Mouse (Mus musculus) bone marrow, adult 2 months (tissue): ENCODE results near the gene 1700001C19Rik.

Experiments
- CTCF ChIP-seq: fragments of 200-500 bp; IDR thresholded peaks from 2 replicates; pipeline ENCODE4 v1.5.1; 2011; ENCODE audit warnings: low read length, control low read depth; ENCODE audit not compliant: control insufficient read depth, insufficient read depth
- POLR2A ChIP-seq: fragments of 200-500 bp; IDR thresholded peaks from 2 replicates; pipeline ENCODE4 v1.6.1; 2011; ENCODE audit warnings: low read depth, mild to moderate bottlenecking, control low read depth, low read length, borderline replicate concordance; ENCODE audit not compliant: control insufficient read depth

DNA sequence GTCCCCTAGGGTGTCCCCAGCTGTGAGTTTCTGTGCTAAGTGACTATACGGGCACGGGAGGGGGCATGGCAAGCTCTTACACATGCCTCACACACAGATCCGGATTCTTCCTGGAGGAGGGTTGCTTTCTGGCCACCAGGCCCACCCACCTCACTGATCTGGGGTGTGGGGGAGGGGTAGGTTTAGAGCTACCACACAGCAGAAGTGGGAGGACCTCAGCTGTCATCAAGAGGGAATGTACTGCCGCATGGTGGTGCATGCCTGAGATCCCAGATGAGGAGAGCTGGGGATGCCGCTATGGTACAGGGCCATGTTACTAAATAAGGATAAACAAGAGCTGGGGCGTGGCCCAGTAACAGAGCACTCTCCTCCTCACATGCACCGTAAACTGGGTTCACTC, 13.1 kb upstream of the 1700001C19Rik start:
- no peak for TF ChIP-seq CTCF
- no peak for TF ChIP-seq POLR2A
